Mouse (Mus musculus): Measurements from ENCODE around the gene Lrba. TPM values are rescaled to one million over a fixed set of nuclear protein-coding genes. Genes with fewer than 3 reads are reported as not detected.
A peak's percentile ranks its signal among the peaks of the same experiment; 100 is the strongest.

The Lrba gene
- polyA plus RNA-seq, 1 experiment from 2014 or later: 4.4 TPM

DNA sequence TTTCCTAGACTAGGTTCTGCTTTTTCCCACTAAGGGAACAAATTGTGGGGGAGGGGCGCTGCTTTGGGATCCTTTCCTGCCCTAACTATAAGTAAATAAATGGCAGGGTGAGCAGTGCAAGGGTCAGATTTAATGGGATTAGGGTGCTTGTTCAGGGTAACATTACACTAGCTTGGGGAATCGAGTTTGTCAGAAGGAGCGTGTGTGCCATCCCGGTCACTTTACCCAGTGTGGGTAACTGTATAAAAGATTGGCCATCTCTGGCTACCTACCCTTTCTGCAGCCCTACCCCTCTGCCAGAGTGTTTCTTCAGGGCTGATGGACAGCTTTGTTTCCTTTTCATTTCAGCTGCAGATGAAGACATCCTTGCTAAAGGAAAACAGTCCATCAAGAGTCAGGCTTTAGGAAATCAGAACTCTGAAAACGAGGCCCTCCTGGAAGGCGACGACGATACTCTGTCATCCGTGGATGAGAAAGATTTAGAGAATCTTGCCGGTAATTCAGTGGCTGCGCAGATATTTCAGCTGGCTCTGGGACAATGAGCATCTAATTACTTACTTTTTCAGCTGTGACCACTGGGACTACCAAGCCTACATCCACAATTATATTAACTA, 315.2 kb downstream of the Lrba start:
- Histone ChIP-seq H3K4me1 (peaks cover 15% of the 10 kb centered on the region), H3K27me3 (peaks cover 36% of the 10 kb centered on the region), H3K27ac (no peak overlapping the region), H3K4me3 (replicated peaks) (no peak overlapping the region), H3K9ac (no peak overlapping the region), H3K9me3 (no peaks in the 10 kb centered on the region), H3K4me2 (no peak overlapping the region), H3K36me3 (replicated peaks) (no peaks in the 10 kb centered on the region)
- no peak for ATAC-seq (ENCODE audit: low FRiP score)
- 25% methylated on average over 11 of the region's 11 CpGs for WGBS

DNA sequence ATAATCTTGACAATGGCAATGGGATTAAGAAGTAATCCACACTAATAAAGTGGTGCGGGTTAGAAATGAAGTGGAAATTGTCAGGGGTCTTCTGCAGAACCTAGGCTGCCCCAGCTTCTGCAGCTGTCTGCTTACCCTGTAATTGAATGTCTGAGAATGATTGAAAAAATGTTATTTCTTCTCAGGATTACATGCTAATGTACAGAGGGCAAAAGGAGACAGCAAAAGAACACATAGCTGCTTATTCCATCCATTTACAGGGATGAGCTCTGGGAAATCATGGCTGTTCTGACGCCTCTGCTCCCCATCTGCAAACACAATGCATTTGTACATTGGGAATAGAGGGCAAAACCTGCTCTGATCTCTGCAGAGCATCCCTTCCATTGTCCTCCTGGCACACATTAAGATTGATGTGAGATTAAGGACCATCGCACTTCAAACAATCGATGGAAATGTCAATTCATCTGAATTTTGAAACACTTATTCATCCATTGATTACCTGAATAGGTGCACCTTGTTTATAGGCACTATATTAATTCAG, 316.7 kb downstream of the Lrba start:
- peaks cover 42% of the 10 kb centered on the region for H3K27me3 ChIP-seq
- H3K4me3 ChIP-seq (replicated peaks): no peak overlapping the region
- ATAC-seq (ENCODE audit: low FRiP score): 0 out of 2 replicates have a peak, but pooled peaks have one; percentile 39
- WGBS: 54% methylated on average over 4 of the region's 4 CpGs
- no peak overlapping the region for H3K27ac ChIP-seq
- H3K9ac ChIP-seq: no peak overlapping the region
- H3K9me3 ChIP-seq: no peaks in the 10 kb centered on the region
- H3K4me1 ChIP-seq: peaks cover 15% of the 10 kb centered on the region
- no peaks in the 10 kb centered on the region for H3K36me3 ChIP-seq (replicated peaks)
- no peak overlapping the region for H3K4me2 ChIP-seq

DNA sequence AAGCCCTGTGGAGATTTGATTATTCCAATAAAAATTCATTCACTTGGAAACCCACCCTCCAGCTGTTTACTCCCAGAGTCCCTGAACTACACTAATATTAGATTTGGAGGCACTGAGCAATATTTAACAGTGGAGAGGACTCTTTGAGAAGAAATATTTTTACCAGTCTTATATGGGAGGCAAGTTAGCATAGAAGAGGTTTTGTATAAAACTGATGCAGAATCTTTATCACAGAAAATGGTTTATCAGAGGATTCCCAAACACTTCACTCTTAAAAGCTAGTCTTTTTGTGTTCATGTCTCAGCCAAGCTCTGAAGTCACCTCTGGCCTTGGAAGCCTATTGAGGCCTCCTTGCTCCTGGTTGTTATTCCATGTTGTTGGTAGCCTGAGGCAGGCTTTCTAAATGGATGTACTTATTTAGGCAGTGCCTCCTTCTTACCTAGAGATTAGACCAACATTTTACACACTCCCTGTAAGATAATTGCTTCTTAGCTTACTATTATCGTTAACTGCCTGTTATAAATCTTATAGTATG, 317.4 kb downstream of the Lrba start:
- Histone ChIP-seq H3K4me1 (peaks cover 22% of the 10 kb centered on the region), H3K27me3 (peaks cover 49% of the 10 kb centered on the region), H3K27ac (no peak overlapping the region), H3K36me3 (replicated peaks) (no peaks in the 10 kb centered on the region), H3K4me3 (replicated peaks) (no peak overlapping the region), H3K4me2 (no peak overlapping the region), H3K9ac (no peak overlapping the region), H3K9me3 (no peaks in the 10 kb centered on the region)
- 72% methylated on average over 1 of the region's 1 CpGs for WGBS
- ATAC-seq (ENCODE audit: low FRiP score): no peak

DNA sequence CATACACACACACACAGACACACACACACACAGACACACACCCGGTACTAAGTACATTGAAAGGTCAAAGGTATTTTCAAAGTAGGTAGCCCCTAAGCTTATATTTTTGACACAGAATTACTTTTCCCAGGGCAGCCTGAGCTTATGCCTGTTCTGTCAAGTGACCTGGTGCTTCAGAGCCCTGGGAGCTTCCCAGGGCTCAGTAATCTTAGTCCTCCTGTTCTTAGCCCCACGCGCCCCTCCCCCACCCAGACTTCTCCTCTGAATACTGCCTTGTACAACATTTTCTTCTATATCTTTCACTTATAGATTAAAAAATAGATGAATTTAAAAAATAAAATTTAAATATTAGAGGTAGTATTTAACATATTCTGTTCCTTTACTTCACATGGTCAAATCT, 320.3 kb downstream of the Lrba start:
- peaks cover 23% of the 10 kb centered on the region for H3K4me1 ChIP-seq
- H3K9me3 ChIP-seq: no peaks in the 10 kb centered on the region
- ATAC-seq (ENCODE audit: low FRiP score): no peak
- no peak overlapping the region for H3K9ac ChIP-seq
- WGBS: 13% methylated on average over 3 of the region's 3 CpGs
- no peak overlapping the region for H3K27ac ChIP-seq
- no peaks in the 10 kb centered on the region for H3K36me3 ChIP-seq (replicated peaks)
- H3K4me2 ChIP-seq: no peak overlapping the region
- no peak overlapping the region for H3K4me3 ChIP-seq (replicated peaks)
- H3K27me3 ChIP-seq: peaks cover 58% of the 10 kb centered on the region

DNA sequence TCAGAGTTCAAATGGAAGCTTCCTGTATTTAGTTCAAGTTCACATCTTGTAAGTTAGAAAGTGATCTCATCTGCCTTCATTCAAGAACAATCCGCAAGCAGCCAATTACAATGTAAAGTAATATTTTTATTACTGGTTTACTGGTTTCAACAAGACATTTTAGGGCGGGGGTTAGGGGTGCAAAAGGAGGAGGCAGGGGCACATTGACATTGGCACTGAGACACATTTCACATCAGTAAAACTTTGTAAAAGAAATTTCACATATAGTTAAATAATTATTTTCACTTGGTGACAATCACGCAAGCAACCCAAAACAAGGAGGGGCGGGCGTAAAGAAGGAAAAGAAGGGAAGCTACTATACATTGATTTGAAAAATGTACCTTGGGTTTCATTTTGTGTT, 321.5 kb downstream of the Lrba start:
- Histone ChIP-seq H3K27me3 (peaks cover 64% of the 10 kb centered on the region), H3K4me2 (peak overlapping the region; percentile 51; the same call in 1 of the 2 replicates), H3K9ac (no peak overlapping the region), H3K4me1 (peaks cover 30% of the 10 kb centered on the region), H3K36me3 (replicated peaks) (no peaks in the 10 kb centered on the region), H3K27ac (no peak overlapping the region), H3K9me3 (no peaks in the 10 kb centered on the region), H3K4me3 (replicated peaks) (peak overlapping the region; percentile 37)
- ATAC-seq (ENCODE audit: low FRiP score): no peak
- 20% methylated on average over 5 of the region's 5 CpGs for WGBS

DNA sequence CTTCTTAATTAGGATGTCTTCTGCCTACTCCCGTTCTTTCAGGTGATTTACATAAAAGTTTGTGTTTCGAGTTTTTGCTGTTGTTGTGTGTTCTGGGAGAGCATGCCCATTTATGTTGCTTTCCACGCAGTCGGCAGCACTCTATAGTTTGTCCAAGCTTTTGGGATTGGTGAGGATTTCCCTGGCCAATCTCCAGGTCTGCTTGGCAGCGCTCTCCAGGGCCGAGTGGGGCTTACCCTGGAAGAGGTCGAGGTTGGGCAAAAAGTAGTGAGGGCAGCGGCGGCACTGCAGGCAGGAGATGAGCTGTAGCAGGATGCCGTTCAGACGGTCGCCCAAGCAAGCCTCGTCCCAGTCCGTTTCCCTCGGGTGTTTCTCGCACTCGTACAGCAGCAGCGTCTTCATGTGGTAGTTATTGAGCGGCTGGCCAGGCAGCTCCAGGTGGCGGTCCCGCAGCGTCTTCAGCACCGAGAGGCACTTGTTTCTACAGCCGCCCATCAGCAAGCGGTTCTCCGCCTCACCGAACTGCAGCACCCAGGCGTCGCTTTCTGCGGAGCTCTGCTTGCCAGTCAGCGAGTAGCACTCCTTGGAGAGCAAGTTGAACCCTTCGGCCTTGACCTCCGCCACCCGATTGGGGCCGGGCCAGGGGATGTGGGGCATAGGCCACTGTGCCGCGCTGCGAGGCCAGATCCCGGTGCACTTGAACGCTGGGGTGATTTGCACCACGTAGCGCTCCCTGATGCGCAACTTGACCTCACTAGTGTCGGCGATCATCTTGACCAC, 322.2 kb downstream of the Lrba start:
- H3K9me3 ChIP-seq: no peaks in the 10 kb centered on the region
- peak overlapping the region; percentile 51 for H3K4me2 ChIP-seq
- ATAC-seq (ENCODE audit: low FRiP score): 0 out of 2 replicates have a peak, but pooled peaks have one; percentile 24
- no peaks in the 10 kb centered on the region for H3K36me3 ChIP-seq (replicated peaks)
- H3K4me1 ChIP-seq: peaks cover 35% of the 10 kb centered on the region
- H3K27me3 ChIP-seq: peaks cover 66% of the 10 kb centered on the region
- H3K27ac ChIP-seq: peak overlapping the region; percentile 46
- peak overlapping the region; percentile 37 for H3K4me3 ChIP-seq (replicated peaks)
- peak overlapping the region; percentile 42 for H3K9ac ChIP-seq
- under 1% methylated on average over 45 of the region's 45 CpGs for WGBS

DNA sequence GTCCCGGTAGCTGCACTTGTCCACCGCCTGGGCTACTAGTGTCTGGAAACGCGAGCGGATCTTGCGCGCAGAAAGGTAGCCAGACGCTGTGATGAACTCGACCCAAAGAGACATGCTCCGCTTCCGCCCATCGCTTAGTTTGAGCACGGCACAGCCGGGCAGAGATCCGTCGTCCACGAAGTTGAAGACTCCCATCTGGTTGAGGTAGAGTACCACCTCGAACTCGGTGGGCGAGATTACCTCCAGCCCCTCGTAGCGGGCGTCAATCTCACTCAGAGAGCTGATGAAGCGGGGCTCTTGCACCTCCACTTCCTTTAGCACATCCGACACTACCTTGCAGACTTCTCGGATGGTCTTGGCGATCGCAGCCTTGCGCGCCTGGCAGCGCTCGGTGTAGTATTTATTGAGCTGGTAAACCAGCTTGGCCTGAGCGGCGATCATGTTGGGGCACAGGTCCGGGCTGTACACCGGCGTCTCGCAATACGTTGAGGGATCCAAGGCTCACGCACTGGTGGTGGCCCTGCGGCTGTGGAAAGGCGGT, 322.8 kb downstream of the Lrba start:
- Histone ChIP-seq H3K4me3 (replicated peaks) (peak overlapping the region; percentile 37), H3K9ac (peak overlapping the region; percentile 42; the same call in 1 of the 2 replicates), H3K9me3 (no peaks in the 10 kb centered on the region), H3K27me3 (peaks cover 64% of the 10 kb centered on the region), H3K36me3 (replicated peaks) (no peaks in the 10 kb centered on the region), H3K4me2 (peak overlapping the region; percentile 51), H3K4me1 (peaks cover 35% of the 10 kb centered on the region), H3K27ac (peak overlapping the region; percentile 46)
- ATAC-seq (ENCODE audit: low FRiP score): no peak
- under 1% methylated on average over 42 of the region's 42 CpGs for WGBS

DNA sequence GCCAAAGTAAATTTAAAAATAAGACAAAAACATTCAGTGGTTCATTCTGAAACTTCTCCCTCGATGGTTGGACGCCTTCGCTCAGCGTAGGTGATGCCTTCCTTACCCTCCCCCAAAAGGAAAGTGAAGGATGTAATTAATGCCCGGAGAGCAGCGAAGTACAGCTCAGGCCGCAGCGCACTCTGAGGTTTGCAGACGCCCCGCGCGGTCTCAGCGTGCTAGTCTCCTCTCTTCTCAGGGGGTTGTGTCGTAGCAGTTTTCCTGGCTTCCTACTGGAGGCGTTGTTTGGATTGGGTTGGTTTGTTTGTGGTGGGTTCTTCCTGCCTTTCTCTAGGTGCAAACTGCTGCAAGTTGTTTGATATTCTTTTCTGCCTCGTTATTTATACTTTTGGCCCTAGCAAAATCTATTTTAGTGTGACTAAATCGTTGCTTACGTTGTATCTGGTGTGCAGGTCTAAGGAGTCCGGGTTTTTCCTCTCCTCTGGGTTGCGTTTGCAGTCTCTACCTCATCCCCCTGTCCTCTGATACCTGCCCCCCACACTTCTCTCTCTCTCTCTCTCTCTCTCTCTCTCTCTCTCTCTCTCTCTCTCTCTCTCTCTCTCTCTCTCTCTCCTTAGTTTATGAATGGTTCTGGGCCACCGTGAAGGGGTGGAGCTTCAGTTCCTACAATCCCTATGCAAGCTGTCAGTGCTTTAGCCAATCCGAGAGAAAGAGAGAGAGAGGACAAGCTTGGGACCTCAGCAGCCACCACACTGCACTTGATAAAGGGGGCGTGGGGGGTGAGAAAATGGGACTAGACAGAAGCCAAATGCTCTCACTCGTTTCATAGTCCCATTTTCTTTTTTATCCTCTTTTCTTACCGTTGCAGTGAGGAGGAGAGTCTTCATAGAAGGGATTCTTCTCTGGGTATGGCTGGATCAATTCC, 323.9 kb downstream of the Lrba start, which contains the start of gene Mab21l2:
TSS of gene Mab21l2 (minus strand) at position 539 of the 925 bp plus-strand sequence.
- Histone ChIP-seq H3K27ac (peak within 1 kb of the TSS; percentile 46; the same call in 1 of the 2 replicates), H3K36me3 (replicated peaks) (no peaks in the 10 kb centered on the region), H3K4me1 (peaks cover 35% of the 10 kb centered on the region), H3K4me3 (replicated peaks) (peak within 1 kb of the TSS; percentile 37), H3K9ac (no peak within 1 kb of the TSS), H3K4me2 (peak within 1 kb of the TSS; percentile 51), H3K9me3 (no peaks in the 10 kb centered on the region), H3K27me3 (peaks cover 63% of the 10 kb centered on the region)
- WGBS: 2% methylated on average over 25 of the region's 25 CpGs
- peak; percentile 76 for ATAC-seq (ENCODE audit: low FRiP score)

DNA sequence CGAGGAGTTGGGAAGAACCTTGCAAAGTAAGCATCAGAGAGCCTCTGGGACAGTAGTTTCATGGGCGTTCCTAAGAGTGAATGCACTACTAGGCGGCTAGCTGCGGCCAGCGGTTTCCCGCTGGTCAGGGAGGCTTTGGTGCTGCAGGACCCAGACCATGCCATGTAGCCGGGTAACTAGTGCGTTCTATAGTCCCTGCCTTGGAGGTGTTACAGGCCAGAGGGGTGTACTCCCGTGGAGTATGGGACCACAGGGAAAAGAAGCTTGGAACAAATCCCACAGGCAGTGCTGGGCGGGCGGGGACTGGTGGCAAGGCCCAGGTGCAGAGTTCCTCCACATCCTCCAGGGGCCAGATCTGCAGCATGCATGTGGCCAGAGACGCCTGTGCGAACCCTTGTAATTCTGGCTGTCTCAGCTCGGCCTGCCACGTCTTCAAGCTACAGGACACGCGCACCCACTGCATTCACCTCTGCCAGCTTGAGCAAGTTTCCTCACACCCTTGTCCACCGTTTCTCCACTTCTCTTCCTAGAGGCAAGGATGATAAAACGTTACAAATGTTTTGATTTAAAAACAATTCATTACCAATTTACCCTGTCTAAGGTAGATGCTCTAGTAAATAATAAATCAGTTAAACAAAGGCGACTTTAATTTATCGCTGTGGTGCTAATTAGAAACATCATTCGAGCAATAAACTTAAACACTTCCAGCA, 326.0 kb downstream of the Lrba start:
- peak overlapping the region; percentile 25 for H3K4me2 ChIP-seq
- no peaks in the 10 kb centered on the region for H3K9me3 ChIP-seq
- H3K27me3 ChIP-seq: peaks cover 70% of the 10 kb centered on the region
- no peak overlapping the region for H3K27ac ChIP-seq
- peak; percentile 47; the same call in 1 of the 2 replicates for ATAC-seq (ENCODE audit: low FRiP score)
- H3K4me3 ChIP-seq (replicated peaks): no peak overlapping the region
- peaks cover 35% of the 10 kb centered on the region for H3K4me1 ChIP-seq
- WGBS: 1% methylated on average over 22 of the region's 22 CpGs
- H3K9ac ChIP-seq: no peak overlapping the region
- no peaks in the 10 kb centered on the region for H3K36me3 ChIP-seq (replicated peaks)

DNA sequence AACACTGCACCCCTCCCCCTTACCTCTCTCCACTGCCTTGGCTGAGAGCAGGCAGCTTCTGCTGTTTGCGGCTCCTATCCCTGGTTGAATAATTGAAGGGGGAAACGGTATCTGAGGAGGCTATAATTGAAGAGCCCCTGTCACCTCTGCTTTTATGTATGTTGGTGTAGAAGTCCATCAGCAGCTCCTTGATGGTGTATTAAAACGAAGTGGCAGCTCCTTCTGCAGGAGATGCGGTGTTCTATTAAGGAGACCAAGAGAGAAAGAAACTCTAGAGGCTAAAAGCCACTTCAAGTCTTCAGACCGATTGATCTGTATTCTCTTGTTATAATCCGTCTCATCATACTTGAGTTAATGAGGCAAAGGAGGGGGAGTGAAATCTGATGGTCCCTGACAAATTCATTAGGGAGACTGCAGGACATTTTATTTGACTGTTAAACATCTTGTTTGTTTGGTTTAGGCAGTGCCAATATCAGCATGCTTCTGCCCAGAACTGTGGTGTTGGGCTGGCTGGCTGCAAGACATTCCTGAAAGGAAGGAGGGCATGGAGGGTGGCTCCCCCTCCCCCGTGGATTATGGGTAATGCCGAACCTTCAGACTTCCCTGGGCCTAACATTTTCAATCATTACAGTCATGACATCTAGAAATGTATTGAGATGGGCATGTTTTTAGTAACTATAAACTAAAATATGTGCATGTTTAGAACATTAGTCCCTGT, 326.7 kb downstream of the Lrba start:
- Histone ChIP-seq H3K4me2 (no peak overlapping the region), H3K4me1 (peaks cover 35% of the 10 kb centered on the region), H3K27me3 (peaks cover 69% of the 10 kb centered on the region), H3K4me3 (replicated peaks) (no peak overlapping the region), H3K9me3 (no peaks in the 10 kb centered on the region), H3K27ac (no peak overlapping the region), H3K9ac (no peak overlapping the region), H3K36me3 (replicated peaks) (no peaks in the 10 kb centered on the region)
- whole genome bisulfite sequencing: 2% methylated on average over 8 of the region's 8 CpGs
- no peak for ATAC-seq (ENCODE audit: low FRiP score)

Measured in forebrain, embryonic 12.5 days (tissue).